In genomic region chr1:72009270-72009928, GRCm38 (mm10) we compare ENCODE assay signal across 16 mouse cellular contexts.
DNase-seq lines count a peak whose midpoint lies in the region; ATAC-seq lines count a peak whose summit lies in the region.
"Had no signal": no experiment of that assay in that cellular context is flagged by ENCODE, and none has a peak within 500 bp of the region (broad histone marks: within the 10 kb centered on the region; RNA-seq: fewer than 3 reads in every experiment).

No protein-coding gene starts in this region.

- DNase-seq in heart, adult 18-20 months = no peak
- DNase-seq in kidney, postnatal 10 days = no peak
- peak; percentile 2 for DNase-seq in MEL-GATA-1-ER (ENCODE audit: extremely low read depth, low read depth)
- DNase-seq in kidney, postnatal 36 days = peak; percentile 49 to 50
- no peak for DNase-seq in frontal cortex, postnatal 14 days (ENCODE audit: low spot score in 2 of 2)
- DNase-seq: adrenal gland, adult 8-10 months; cerebellum, adult 18-20 months; left cerebral cortex, postnatal 4 days; right cerebral cortex, postnatal 25 days; thymus, postnatal 4 days had no signal

- H3K4me3 ChIP-seq in heart, embryonic 11.5 days (ENCODE audit: low read depth, low read length) = no peak overlapping the region
- H3K4me3 ChIP-seq in kidney, embryonic 15.5 days (replicated peaks) = no peak overlapping the region
- H3K4me3 ChIP-seq: lung, embryonic 15.5 days; neural tube, embryonic 12.5 days had no signal

- 21% methylated on average over 7 of the region's 7 CpGs for WGBS in heart, embryonic 11.5 days (ENCODE audit: insufficient replicate concordance)
- WGBS in kidney, embryonic 15.5 days = 31% methylated on average over 7 of the region's 7 CpGs

- peaks cover 20% of the 10 kb centered on the region for H3K4me1 ChIP-seq in heart, embryonic 11.5 days (ENCODE audit: control insufficient read depth, insufficient read depth, low read length)
- H3K4me1 ChIP-seq in kidney, embryonic 15.5 days = peaks cover 15% of the 10 kb centered on the region
- H3K4me1 ChIP-seq: neural tube, embryonic 12.5 days had no signal

- H3K36me3 ChIP-seq in heart, embryonic 11.5 days (ENCODE audit: control insufficient read depth, insufficient read depth, low read length) = no peaks in the 10 kb centered on the region
- no peaks in the 10 kb centered on the region for H3K36me3 ChIP-seq in kidney, embryonic 15.5 days
- H3K36me3 ChIP-seq: lung, embryonic 15.5 days; neural tube, embryonic 12.5 days had no signal

- H3K27me3 ChIP-seq in heart, embryonic 11.5 days (ENCODE audit: control insufficient read depth, insufficient read depth, low read length) = no peaks in the 10 kb centered on the region
- H3K27me3 ChIP-seq in kidney, embryonic 15.5 days = no peaks in the 10 kb centered on the region
- H3K27me3 ChIP-seq: lung, embryonic 15.5 days; neural tube, embryonic 12.5 days had no signal

- H3K9ac ChIP-seq in heart, embryonic 11.5 days (ENCODE audit: low read depth, low read length) = no peak overlapping the region
- H3K9ac ChIP-seq in kidney, embryonic 15.5 days = no peak overlapping the region
- H3K9ac ChIP-seq: lung, embryonic 15.5 days; neural tube, embryonic 12.5 days had no signal

- peak overlapping the region; percentile 22; the same call in 1 of the 2 replicates for H3K27ac ChIP-seq in heart, embryonic 11.5 days (ENCODE audit: low read depth, low read length)
- peak overlapping the region; percentile 48; the same call in 1 of the 2 replicates for H3K27ac ChIP-seq in kidney, embryonic 15.5 days
- H3K27ac ChIP-seq: hindbrain, postnatal 0 days; lung, embryonic 15.5 days; neural tube, embryonic 12.5 days had no signal

- H3K4me2 ChIP-seq in heart, embryonic 11.5 days = no peak overlapping the region
- no peak overlapping the region for H3K4me2 ChIP-seq in kidney, embryonic 15.5 days
- H3K4me2 ChIP-seq: lung, embryonic 15.5 days; neural tube, embryonic 12.5 days had no signal

- H3K9me3 ChIP-seq in heart, embryonic 11.5 days (replicated peaks; ENCODE audit: control insufficient read depth, low read length) = no peaks in the 10 kb centered on the region
- H3K9me3 ChIP-seq in kidney, embryonic 15.5 days (replicated peaks) = no peaks in the 10 kb centered on the region
- H3K9me3 ChIP-seq: lung, embryonic 15.5 days; neural tube, embryonic 12.5 days had no signal

- ATAC-seq in heart, embryonic 11.5 days (replicated peaks; ENCODE audit: insufficient number of reproducible peaks, low FRiP score, low TSS enrichment) = peak; percentile 44; the same call in 1 of the 2 replicates
- ATAC-seq in kidney, embryonic 15.5 days (replicated peaks; ENCODE audit: low FRiP score) = no peak
- ATAC-seq in activated CD4-positive, CD25-positive, alpha-beta regulatory T cell, adult 4 months = no peak
- ATAC-seq: hindbrain, postnatal 0 days had no signal

Comparison
In these comparisons a context has a peak if more than half of its experiments do, and no peak if none do; other contexts are left out.
1. DNase-seq: peak in MEL-GATA-1-ER (single experiment) and kidney, postnatal 36 days (2 of 2); none in heart, adult 18-20 months (0 of 2), kidney, postnatal 10 days (single experiment) and frontal cortex, postnatal 14 days (0 of 2).